Mouse (Mus musculus) heart, adult 2 months (tissue): ENCODE data around the gene Pkp3. TPM values are rescaled to one million over a fixed set of nuclear protein-coding genes. Genes with fewer than 3 reads are reported as not detected.

Experiments
- DNase-seq, 2 experiments: peaks; one replicate each; pipeline ENCODE4 v3.0.0; 2021
- H3K27ac ChIP-seq: fragments of 200-600 bp; 2 replicates; pipeline ENCODE4 v1.8.1; 2022
- H3K27me3 ChIP-seq: fragments of 200-500 bp; 2 replicates; pipeline ENCODE4 v1.6.1; 2012; ENCODE audit warnings: mild to moderate bottlenecking, low read length, inconsistent platforms, mixed read lengths; ENCODE audit not compliant: control insufficient read depth, insufficient read depth
- H3K36me3 ChIP-seq: fragments of 200-500 bp; 2 replicates; pipeline ENCODE4 v1.6.1; 2012; ENCODE audit warnings: low read length, inconsistent platforms; ENCODE audit not compliant: control insufficient read depth, insufficient read depth
- H3K4me1 ChIP-seq: fragments of 200-500 bp; 2 replicates; pipeline ENCODE4 v1.6.1; 2011; ENCODE audit warnings: low read length; ENCODE audit not compliant: control insufficient read depth, insufficient read depth
- H3K4me3 ChIP-seq: fragments of 200-600 bp; 2 replicates; pipeline ENCODE4 v1.8.1; 2022
- H3K79me2 ChIP-seq: fragments of 200-500 bp; replicated peaks from 2 replicates; pipeline ENCODE4 v1.6.1; 2012; ENCODE audit warnings: mild to moderate bottlenecking, inconsistent platforms, low read length, moderate library complexity, mixed read lengths; ENCODE audit not compliant: control insufficient read depth, insufficient read depth
- H3K9ac ChIP-seq: fragments of 200-500 bp; 2 replicates; pipeline ENCODE4 v1.6.1; 2012; ENCODE audit warnings: low read depth, mild to moderate bottlenecking, control low read depth, inconsistent platforms, low read length, mixed read lengths
- CTCF ChIP-seq: fragments of 200-600 bp; IDR thresholded peaks from 2 replicates; pipeline ENCODE4 v1.8.1; 2022; ENCODE audit warnings: antibody characterized with exemption, mild to moderate bottlenecking, moderate library complexity
- EP300 ChIP-seq: fragments of 200-500 bp; IDR thresholded peaks from 2 replicates; pipeline ENCODE4 v1.6.1; 2011; ENCODE audit warnings: low read depth, low read length, control low read depth; ENCODE audit not compliant: insufficient read depth
- POLR2A ChIP-seq: fragments of 200-500 bp; IDR thresholded peaks from 2 replicates; pipeline ENCODE4 v1.6.1; 2011; ENCODE audit warnings: mild to moderate bottlenecking, low read depth, low read length, control low read depth; ENCODE audit not compliant: insufficient read depth
- WGBS: fragments of 180-500 bp; shearing (Covaris S2); methylation state at CpG from one replicate; pipeline ENCODE4 v1.1.7; 2018; 5-methylcytosine and 5-hydroxymethylcytosine counted together
- intact Hi-C: fragments of 180-260 bp; cut with DNase I; formaldehyde crosslinking; loops from one replicate; pipeline ENCODE4 v1.15.1; 2025
- polyA plus RNA-seq: library from polyadenylated mRNA; depleted of rRNA; stranded (reverse); fragments of >200 nt; gene quantifications from 2 replicates; pipeline ENCODE4 v1.2.3, GENCODE M21; 2012
- total RNA-seq, 2 experiments: library from RNA; stranded (reverse); gene quantifications; 2 replicates each; pipeline ENCODE4 v1.2.3; 2021

Gene Pkp3
- total and polyA plus RNA-seq, 3 experiments: 0.20 to 1.6 (median 0.21) TPM

DNA sequence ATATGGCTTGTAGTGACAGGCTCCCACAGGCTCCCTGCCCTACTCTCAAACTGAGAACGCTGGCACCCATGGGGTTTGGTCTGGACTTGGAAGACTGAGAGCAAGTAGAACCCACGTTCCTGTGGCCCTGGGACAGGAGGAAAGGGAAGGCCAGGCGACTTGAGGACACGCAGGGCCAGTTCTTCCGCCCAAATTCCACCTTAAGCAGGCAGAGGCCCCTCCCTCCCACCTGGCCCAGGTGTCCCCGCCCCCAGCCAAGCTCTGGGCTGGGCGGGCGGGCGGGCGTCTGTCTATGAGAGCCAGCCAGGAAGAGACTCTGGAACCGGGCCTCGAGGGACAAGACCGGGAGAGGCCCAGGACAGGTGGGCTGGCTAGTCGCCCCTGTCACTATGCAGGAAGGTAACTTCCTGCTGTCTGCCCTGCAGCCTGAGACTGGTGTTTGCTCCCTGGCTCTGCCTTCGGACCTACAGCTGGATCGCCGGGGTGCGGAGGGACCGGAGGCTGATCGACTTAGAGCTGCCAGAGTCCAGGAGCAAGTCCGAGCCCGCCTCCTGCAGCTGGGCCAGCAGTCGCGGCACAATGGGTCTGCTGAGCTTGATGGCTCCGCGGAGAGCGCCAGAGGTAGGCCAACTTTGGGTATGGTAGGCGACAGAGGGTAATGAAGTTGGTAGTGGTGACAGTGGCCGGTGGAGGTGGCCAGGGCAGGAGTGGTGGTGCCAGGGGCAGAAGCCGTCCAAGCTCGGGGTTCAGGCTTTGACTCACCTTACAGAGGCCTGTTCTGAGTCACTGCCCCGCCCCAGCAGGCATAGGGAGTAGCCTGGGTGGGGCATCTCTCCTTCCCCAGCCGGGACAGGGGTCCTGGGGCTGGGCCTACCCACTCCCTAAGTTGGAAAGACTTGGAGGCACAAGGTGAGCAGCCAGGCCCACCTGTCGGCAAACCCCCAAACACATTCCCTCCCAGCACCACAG is 1.7 kb downstream of the Pkp3 start:
- 37% methylated on average over 34 of the region's 34 CpGs for WGBS
- Histone ChIP-seq H3K27ac (no peak overlapping the region), H3K27me3 (no peaks in the 10 kb centered on the region), H3K36me3 (no peaks in the 10 kb centered on the region), H3K9ac (no peak overlapping the region), H3K4me3 (no peak overlapping the region), H3K4me1 (no peaks in the 10 kb centered on the region), H3K79me2 (no peaks in the 10 kb centered on the region)
- DNase-seq: no peak
- TF ChIP-seq EP300 (no peak), CTCF (no peak), POLR2A (no peak)
- intact Hi-C loops: no loop called here

- Histone ChIP-seq H3K4me1 (peaks cover 3% of the 10 kb centered on the region), H3K27me3 (peaks cover 4% of the 10 kb centered on the region), H3K4me3 (no peak overlapping the region), H3K79me2 (no peaks in the 10 kb centered on the region), H3K9ac (no peak overlapping the region), H3K36me3 (no peaks in the 10 kb centered on the region), H3K27ac (no peak overlapping the region)
- intact Hi-C loops: no loop called here
- TF ChIP-seq EP300: no peak
- TF ChIP-seq POLR2A: no peak
- no peak for TF ChIP-seq CTCF
- 17% methylated on average over 8 of the region's 8 CpGs for WGBS
- no peak for DNase-seq
Observed at GRCm38 (mm10) chr7:141087894-141088293, 9.9 kb downstream of the Pkp3 start.

GRCm38 (mm10) chr7:141088473-141088872 is 10.5 kb downstream of the Pkp3 start:
- no peak for DNase-seq
- WGBS: 9% methylated on average over 18 of the region's 18 CpGs
- no peak for TF ChIP-seq EP300
- no peak for TF ChIP-seq CTCF
- no peak for TF ChIP-seq POLR2A
- H3K27me3 ChIP-seq: peaks cover 4% of the 10 kb centered on the region
- H3K27ac ChIP-seq: no peak overlapping the region
- intact Hi-C loops: no loop called here
- peaks cover 3% of the 10 kb centered on the region for H3K4me1 ChIP-seq
- H3K4me3 ChIP-seq: no peak overlapping the region
- no peaks in the 10 kb centered on the region for H3K36me3 ChIP-seq
- H3K9ac ChIP-seq: no peak overlapping the region
- no peaks in the 10 kb centered on the region for H3K79me2 ChIP-seq

GRCm38 (mm10) chr7:141090228-141090627 is 12.2 kb downstream of the Pkp3 start:
- no peak overlapping the region for H3K9ac ChIP-seq
- peaks cover 6% of the 10 kb centered on the region for H3K4me1 ChIP-seq
- no peak overlapping the region for H3K4me3 ChIP-seq
- H3K27ac ChIP-seq: no peak overlapping the region
- intact Hi-C loops: no loop called here
- WGBS: 69% methylated on average over 8 of the region's 8 CpGs
- no peak for DNase-seq
- no peaks in the 10 kb centered on the region for H3K36me3 ChIP-seq
- no peaks in the 10 kb centered on the region for H3K79me2 ChIP-seq
- no peak for TF ChIP-seq EP300
- no peak for TF ChIP-seq CTCF
- no peak for TF ChIP-seq POLR2A
- H3K27me3 ChIP-seq: peaks cover 4% of the 10 kb centered on the region

- Histone ChIP-seq H3K79me2 (no peaks in the 10 kb centered on the region), H3K27ac (peak overlapping the region; percentile 17; the same call in 1 of the 2 replicates), H3K4me1 (peaks cover 10% of the 10 kb centered on the region), H3K4me3 (peak overlapping the region; percentile 5; the same call in 1 of the 2 replicates), H3K36me3 (no peaks in the 10 kb centered on the region), H3K27me3 (peaks cover 4% of the 10 kb centered on the region), H3K9ac (no peak overlapping the region)
- 0 out of 2 replicates have a peak, but pooled peaks have one; percentile 26 for TF ChIP-seq POLR2A
- peak; percentile 58; the same call in 1 of the 2 replicates for TF ChIP-seq EP300
- TF ChIP-seq CTCF: peak; percentile 79
- intact Hi-C loops: loop anchor here (1.0 kb wide), 1 partner anchor 84 kb away; no protein-coding TSS in a partner anchor
- peak; percentile 87 to 89 for DNase-seq
- WGBS: 18% methylated on average over 37 of the region's 37 CpGs
Observed at GRCm38 (mm10) chr7:141092051-141092735, 14.2 kb downstream of the Pkp3 start.

- intact Hi-C loops: no loop called here
- no peak overlapping the region for H3K9ac ChIP-seq
- H3K79me2 ChIP-seq: no peaks in the 10 kb centered on the region
- WGBS: 92% methylated on average over 6 of the region's 6 CpGs
- no peaks in the 10 kb centered on the region for H3K36me3 ChIP-seq
- TF ChIP-seq EP300 (no peak), CTCF (no peak), POLR2A (no peak)
- H3K4me1 ChIP-seq: peaks cover 10% of the 10 kb centered on the region
- DNase-seq: no peak
- no peak overlapping the region for H3K27ac ChIP-seq
- H3K27me3 ChIP-seq: no peaks in the 10 kb centered on the region
- no peak overlapping the region for H3K4me3 ChIP-seq
Observed at GRCm38 (mm10) chr7:141093950-141094349, 15.9 kb downstream of the Pkp3 start.
